Mouse (Mus musculus) liver, adult 2 months (tissue): ENCODE measurements around the gene Irf6. TPM values are rescaled to one million over a fixed set of nuclear protein-coding genes. Genes with fewer than 3 reads are reported as not detected.

ENCODE experiments used
- DNase-seq: peaks from one replicate; pipeline ENCODE4 v3.0.0-alpha.2; 2011; ENCODE audit warnings: low read depth, low spot score; ENCODE audit errors: extremely low read depth
- H3K27ac ChIP-seq: fragments of 200-500 bp; replicated peaks from 2 replicates; pipeline ENCODE4 v1.5.1; 2012; ENCODE audit warnings: low read depth, mild to moderate bottlenecking, control low read depth, inconsistent platforms, low read length; ENCODE audit not compliant: insufficient read depth
- H3K27me3 ChIP-seq: fragments of 200-500 bp; 2 replicates; pipeline ENCODE4 v1.6.1; 2012; ENCODE audit warnings: mild to moderate bottlenecking, moderate library complexity, low read length, inconsistent platforms; ENCODE audit not compliant: control insufficient read depth, insufficient read depth
- H3K36me3 ChIP-seq: fragments of 200-500 bp; 2 replicates; pipeline ENCODE4 v1.6.1; 2012; ENCODE audit warnings: low read length, inconsistent platforms; ENCODE audit not compliant: control insufficient read depth, insufficient read depth
- H3K4me1 ChIP-seq: fragments of 200-500 bp; 2 replicates; pipeline ENCODE4 v1.6.1; 2011; ENCODE audit warnings: low read length; ENCODE audit not compliant: control insufficient read depth, insufficient read depth
- H3K4me3 ChIP-seq: fragments of 200-500 bp; 2 replicates; pipeline ENCODE4 v1.5.1; 2011; ENCODE audit warnings: low read depth, mild to moderate bottlenecking, control low read depth, low read length, moderate library complexity; ENCODE audit not compliant: insufficient read depth
- H3K79me2 ChIP-seq: fragments of 200-500 bp; 2 replicates; pipeline ENCODE4 v1.6.1; 2012; ENCODE audit warnings: inconsistent platforms, mild to moderate bottlenecking, low read length, moderate library complexity; ENCODE audit not compliant: control insufficient read depth, insufficient read depth
- H3K9ac ChIP-seq: fragments of 200-500 bp; 2 replicates; pipeline ENCODE4 v1.6.1; 2012; ENCODE audit warnings: low read depth, mild to moderate bottlenecking, control low read depth, inconsistent platforms, low read length
- CTCF ChIP-seq: fragments of 200-500 bp; IDR thresholded peaks from 2 replicates; pipeline ENCODE4 v1.5.1; 2011; ENCODE audit warnings: low read depth, low read length, control low read depth
- POLR2A ChIP-seq: fragments of 200-500 bp; IDR thresholded peaks from 2 replicates; pipeline ENCODE4 v1.6.1; 2011; ENCODE audit warnings: low read length, control low read depth; ENCODE audit not compliant: insufficient read depth; ENCODE audit errors: extremely low read depth
- WGBS: fragments of 180-500 bp; shearing (Covaris S2); methylation state at CpG from one replicate; pipeline ENCODE4 v1.1.7; 2018; 5-methylcytosine and 5-hydroxymethylcytosine counted together
- polyA plus RNA-seq: library from polyadenylated mRNA; depleted of rRNA; stranded (reverse); fragments of >200 nt; gene quantifications from 2 replicates; pipeline ENCODE4 v1.2.3, GENCODE M21; 2012
- total RNA-seq: library from RNA; depleted of rRNA; stranded (reverse); fragments of >200 nt; gene quantifications from 2 replicates; pipeline ENCODE4 v1.2.3, GENCODE M21; 2014

The Irf6 gene
- total and polyA plus RNA-seq, 2 experiments, result 33.4 to 56.0 TPM

DNA sequence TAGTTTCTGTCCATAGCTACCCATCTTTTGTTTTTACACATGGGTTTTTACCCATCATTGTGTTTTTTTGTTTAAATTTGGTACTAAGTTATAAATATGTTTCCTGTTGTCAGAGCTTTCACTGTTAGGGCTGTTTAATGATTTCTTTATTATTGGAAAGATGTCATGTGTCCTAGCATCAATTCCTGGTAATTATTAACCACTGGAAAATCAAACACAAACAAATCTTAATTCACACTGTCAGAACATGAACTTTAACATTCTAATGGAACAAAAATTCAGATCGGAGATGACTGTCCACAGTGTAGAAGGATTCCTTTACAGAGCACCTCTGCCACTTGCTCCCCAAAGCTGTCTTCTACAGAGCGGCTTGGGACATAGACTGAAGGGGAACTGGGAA lies 52.5 kb downstream of the Irf6 start:
- 27% methylated on average over 2 of the region's 2 CpGs for WGBS
- Histone ChIP-seq H3K27ac (peak overlapping the region; percentile 100), H3K9ac (peak overlapping the region; percentile 66), H3K27me3 (no peaks in the 10 kb centered on the region), H3K4me1 (peaks cover 20% of the 10 kb centered on the region), H3K79me2 (no peaks in the 10 kb centered on the region), H3K4me3 (no peak overlapping the region), H3K36me3 (no peaks in the 10 kb centered on the region)
- TF ChIP-seq CTCF (no peak), POLR2A (no peak)
- DNase-seq, result peak; percentile 92

DNA sequence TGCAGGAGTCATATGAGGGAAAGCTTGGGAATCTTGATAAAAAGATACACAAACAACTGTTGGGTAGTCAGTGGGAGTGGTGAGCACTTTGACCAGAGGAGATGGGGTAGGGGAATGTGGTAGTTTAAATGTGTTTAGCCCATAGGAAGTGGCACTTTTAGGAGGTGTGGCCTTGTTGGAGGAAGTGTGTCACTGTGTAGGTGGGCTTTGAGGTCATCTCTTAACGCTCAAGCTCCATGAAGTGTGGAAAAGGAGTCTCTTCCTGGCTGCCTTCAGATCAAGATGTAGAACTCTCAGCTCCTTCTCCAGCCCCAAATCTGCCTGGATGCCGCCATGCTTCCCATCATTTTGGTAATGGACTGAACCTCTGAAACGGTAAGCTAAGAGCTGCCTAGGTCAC lies 54.6 kb downstream of the Irf6 start, which contains the start of gene Lamb3:
Gene Lamb3 (plus strand): TSS at position 197 of the 400 bp plus-strand sequence.
- H3K27me3 ChIP-seq, result no peaks in the 10 kb centered on the region
- no peak for TF ChIP-seq POLR2A
- no peak for TF ChIP-seq CTCF
- H3K27ac ChIP-seq, result peak within 1 kb of the TSS; percentile 64
- H3K79me2 ChIP-seq, result no peaks in the 10 kb centered on the region
- H3K4me1 ChIP-seq, result peaks cover 27% of the 10 kb centered on the region
- no peaks in the 10 kb centered on the region for H3K36me3 ChIP-seq
- WGBS, result 80% methylated on average over 3 of the region's 3 CpGs
- H3K9ac ChIP-seq, result no peak within 1 kb of the TSS
- DNase-seq, result no peak
- no peak within 1 kb of the TSS for H3K4me3 ChIP-seq

DNA sequence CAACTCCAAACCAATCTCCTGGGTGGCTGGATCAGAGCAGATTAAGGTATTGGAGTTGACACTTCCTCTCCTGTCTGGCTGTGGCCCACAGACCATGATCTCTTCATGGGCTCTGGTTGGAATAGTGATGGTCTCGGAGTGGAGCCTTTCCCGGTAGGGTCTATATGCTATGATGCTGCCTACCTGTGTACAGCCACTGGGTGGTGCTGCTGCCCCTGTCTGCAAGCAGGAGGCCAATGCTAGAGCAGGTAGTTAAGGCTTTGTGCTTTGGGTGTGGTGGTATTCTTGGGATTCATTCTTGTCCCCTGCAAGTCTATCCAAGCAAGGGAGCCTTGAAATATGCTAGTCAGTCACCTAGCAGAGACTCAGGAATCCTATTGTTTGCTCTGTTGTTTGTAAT lies 55.3 kb downstream of the Irf6 start:
- 16% methylated on average over 2 of the region's 2 CpGs for WGBS
- peaks cover 27% of the 10 kb centered on the region for H3K4me1 ChIP-seq
- DNase-seq, result peak; percentile 69

DNA sequence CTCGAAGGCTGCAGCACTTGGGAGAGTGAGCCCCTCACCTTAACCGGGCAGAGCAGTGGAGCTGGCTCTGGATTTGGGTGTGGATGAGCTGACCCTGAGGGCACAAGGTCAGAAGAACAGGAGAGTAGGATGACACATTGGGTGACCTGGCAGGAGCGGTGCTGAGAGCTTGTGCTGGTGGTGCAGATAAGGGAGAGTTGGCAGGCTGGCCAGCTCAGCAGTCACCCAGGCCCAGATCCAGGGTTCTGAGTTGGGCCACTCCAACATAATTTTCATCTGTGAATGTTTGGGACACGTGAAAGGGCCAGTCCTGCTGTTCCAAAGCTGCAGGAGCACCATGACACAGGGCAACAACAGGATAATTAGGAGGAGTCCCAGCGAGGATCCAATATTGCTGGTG lies 58.5 kb downstream of the Irf6 start:
- Histone ChIP-seq H3K4me1 (peaks cover 17% of the 10 kb centered on the region), H3K4me3 (no peak overlapping the region), H3K79me2 (no peaks in the 10 kb centered on the region), H3K27me3 (no peaks in the 10 kb centered on the region), H3K36me3 (no peaks in the 10 kb centered on the region), H3K27ac (no peak overlapping the region; the same call in 1 of the 2 replicates), H3K9ac (no peak overlapping the region)
- TF ChIP-seq CTCF, result no peak
- 18% methylated on average over 5 of the region's 5 CpGs for WGBS
- peak; percentile 92 for DNase-seq

More for the DNA sequence above, 55.3 kb downstream of the Irf6 start:
- H3K27ac ChIP-seq, result peak overlapping the region; percentile 64
- H3K36me3 ChIP-seq, result no peaks in the 10 kb centered on the region
- TF ChIP-seq CTCF (peak; percentile 96), POLR2A (no peak)
- no peak overlapping the region for H3K9ac ChIP-seq
- H3K79me2 ChIP-seq, result no peaks in the 10 kb centered on the region
- no peak overlapping the region for H3K4me3 ChIP-seq
- H3K27me3 ChIP-seq, result no peaks in the 10 kb centered on the region

DNA sequence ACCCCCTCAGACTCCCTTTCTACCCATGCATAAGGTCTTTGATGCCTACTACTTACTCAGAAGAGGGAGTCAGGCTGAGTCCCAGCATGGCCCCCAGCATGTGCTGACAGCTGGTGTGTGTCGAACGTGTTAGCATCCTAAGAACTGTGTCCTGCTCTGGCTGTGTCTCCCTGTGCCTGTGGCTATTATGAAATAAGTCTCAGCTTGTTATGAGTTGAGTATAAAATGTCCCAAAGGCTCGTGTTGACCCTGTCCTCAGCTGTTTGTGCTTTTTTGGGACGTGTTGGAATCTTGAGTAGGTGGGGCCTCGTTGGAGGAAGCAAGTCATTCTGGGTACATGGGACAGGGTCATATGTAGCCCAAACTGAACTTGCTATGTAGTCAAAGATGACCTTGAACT lies 61.1 kb downstream of the Irf6 start:
- H3K36me3 ChIP-seq, result no peaks in the 10 kb centered on the region
- DNase-seq, result no peak
- H3K4me1 ChIP-seq, result peaks cover 11% of the 10 kb centered on the region
- no peaks in the 10 kb centered on the region for H3K79me2 ChIP-seq
- no peaks in the 10 kb centered on the region for H3K27me3 ChIP-seq
- H3K4me3 ChIP-seq, result no peak overlapping the region
- TF ChIP-seq POLR2A, result no peak
- no peak for TF ChIP-seq CTCF
- H3K9ac ChIP-seq, result no peak overlapping the region
- H3K27ac ChIP-seq, result no peak overlapping the region
- WGBS, result 80% methylated on average over 5 of the region's 5 CpGs

DNA sequence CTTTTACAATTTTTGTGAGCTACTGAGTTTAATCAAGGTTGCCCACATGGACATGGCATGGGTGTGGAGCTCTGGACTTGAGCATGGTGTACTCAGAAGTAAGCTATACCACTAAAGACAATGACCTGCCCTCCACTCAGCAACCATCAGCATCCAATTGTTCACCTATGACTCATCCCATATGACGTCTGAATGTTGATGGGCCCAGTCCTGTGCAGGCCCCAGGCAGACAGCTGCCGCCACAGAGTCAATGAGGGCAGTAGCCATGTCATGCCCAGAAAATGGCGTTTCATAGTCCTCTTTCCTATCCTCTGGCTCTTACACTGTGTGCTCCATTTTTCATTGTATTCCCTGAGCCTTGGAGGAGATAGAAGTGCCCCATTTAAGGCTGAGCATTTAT lies 63.1 kb downstream of the Irf6 start:
- no peak overlapping the region for H3K27ac ChIP-seq
- H3K4me1 ChIP-seq, result peaks cover 7% of the 10 kb centered on the region
- 79% methylated on average over 3 of the region's 3 CpGs for WGBS

More for the DNA sequence above, 63.1 kb downstream of the Irf6 start:
- H3K9ac ChIP-seq, result no peak overlapping the region
- DNase-seq, result no peak
- no peaks in the 10 kb centered on the region for H3K27me3 ChIP-seq
- peaks cover 7% of the 10 kb centered on the region for H3K36me3 ChIP-seq
- no peaks in the 10 kb centered on the region for H3K79me2 ChIP-seq
- TF ChIP-seq CTCF, result no peak
- TF ChIP-seq POLR2A, result no peak
- no peak overlapping the region for H3K4me3 ChIP-seq
